Mouse (Mus musculus) stomach, embryonic 14.5 days (tissue): ENCODE data around the gene Fhad1. TPM values are rescaled to one million over a fixed set of nuclear protein-coding genes. Genes with fewer than 3 reads are reported as not detected.

ENCODE experiments used
- ATAC-seq: fragments of 200-750 bp; cut with Nextera tagmentation; 2 replicates; pipeline ENCODE4 v1.8.0; 2017; ENCODE audit warnings: low read depth, moderate TSS enrichment; ENCODE audit not compliant: insufficient number of reproducible peaks, insufficient read depth, low FRiP score
- H3K27ac ChIP-seq: fragments of 300-500 bp; sonication (generic); 2 replicates; pipeline ENCODE4 v1.5.1; 2014; ENCODE audit warnings: mild to moderate bottlenecking, low read length, moderate library complexity, mixed read lengths
- H3K27me3 ChIP-seq: fragments of 300-500 bp; sonication (generic); 2 replicates; pipeline ENCODE4 v1.6.1; 2014; ENCODE audit warnings: low read length, control low read depth, mixed read lengths; ENCODE audit not compliant: control insufficient read depth, insufficient read depth
- H3K36me3 ChIP-seq: fragments of 300-500 bp; sonication (generic); 2 replicates; pipeline ENCODE4 v1.6.1; 2014; ENCODE audit warnings: mild to moderate bottlenecking, control low read depth, low read length, moderate library complexity, mixed read lengths; ENCODE audit not compliant: control insufficient read depth, insufficient read depth
- H3K4me1 ChIP-seq: fragments of 300-500 bp; sonication (generic); 2 replicates; pipeline ENCODE4 v1.6.1; 2014; ENCODE audit warnings: low read length, control low read depth, mixed read lengths; ENCODE audit not compliant: control insufficient read depth, insufficient read depth
- H3K4me2 ChIP-seq: fragments of 300-500 bp; sonication (generic); replicated peaks from 2 replicates; pipeline ENCODE4 v1.6.1; 2014; ENCODE audit warnings: low read depth, low read length, control low read depth
- H3K4me3 ChIP-seq: fragments of 300-500 bp; sonication (generic); 2 replicates; pipeline ENCODE4 v1.5.1; 2014; ENCODE audit warnings: low read depth, low read length, control low read depth
- H3K9ac ChIP-seq: fragments of 300-500 bp; sonication (generic); replicated peaks from 2 replicates; pipeline ENCODE4 v1.6.1; 2014; ENCODE audit warnings: low read depth, mild to moderate bottlenecking, control low read depth, low read length, moderate library complexity, mixed read lengths
- H3K9me3 ChIP-seq: fragments of 300-500 bp; sonication (generic); 2 replicates; pipeline ENCODE4 v1.6.1; 2016; ENCODE audit warnings: low read depth, low read length, control low read depth; ENCODE audit not compliant: control insufficient read depth
- WGBS: fragments of 180-500 bp; shearing (Covaris S2); extraction: QIAGEN DNeasy Blood & Tissue Kit; methylation state at CpG from one replicate; pipeline ENCODE4 v1.1.7; 2014; 5-methylcytosine and 5-hydroxymethylcytosine counted together
- polyA plus RNA-seq: library from polyadenylated mRNA; unstranded; fragments of >200 nt; fragmentation: Nextera tagmentation; extraction: Ambion mirVana; gene quantifications from 2 replicates; pipeline ENCODE4 v1.2.1, GENCODE M21; 2014

The Fhad1 gene
- polyA plus RNA-seq, 1 experiment from 2014 or later, result 0.78 TPM

DNA sequence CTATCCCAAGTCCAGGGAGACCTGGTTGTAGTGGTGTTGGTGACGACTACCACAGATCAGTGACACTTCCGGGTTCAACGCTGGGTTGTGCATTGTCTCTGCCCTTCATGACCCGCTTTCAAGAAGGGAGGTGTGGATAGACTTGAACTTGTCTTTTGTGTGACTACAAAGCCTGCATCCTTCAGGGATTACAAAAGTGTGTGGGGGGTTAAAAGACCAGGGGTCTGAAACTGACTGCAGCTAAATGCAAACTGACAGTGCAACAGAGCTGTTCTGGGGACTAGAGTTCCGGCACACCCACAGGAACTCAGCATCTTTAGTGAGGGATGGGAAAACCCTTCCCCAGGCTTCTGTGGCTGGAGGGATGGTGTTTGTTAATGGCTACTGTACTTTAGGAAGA, 83.4 kb downstream of the Fhad1 start:
- Histone ChIP-seq H3K9ac (no peak overlapping the region), H3K4me1 (peaks cover 3% of the 10 kb centered on the region; the same call in 1 of the 2 replicates), H3K4me3 (no peak overlapping the region), H3K4me2 (no peak overlapping the region), H3K9me3 (no peaks in the 10 kb centered on the region), H3K27ac (no peak overlapping the region), H3K36me3 (no peaks in the 10 kb centered on the region), H3K27me3 (no peaks in the 10 kb centered on the region)
- no peak for ATAC-seq
- 84% methylated on average over 5 of the region's 5 CpGs for WGBS

DNA sequence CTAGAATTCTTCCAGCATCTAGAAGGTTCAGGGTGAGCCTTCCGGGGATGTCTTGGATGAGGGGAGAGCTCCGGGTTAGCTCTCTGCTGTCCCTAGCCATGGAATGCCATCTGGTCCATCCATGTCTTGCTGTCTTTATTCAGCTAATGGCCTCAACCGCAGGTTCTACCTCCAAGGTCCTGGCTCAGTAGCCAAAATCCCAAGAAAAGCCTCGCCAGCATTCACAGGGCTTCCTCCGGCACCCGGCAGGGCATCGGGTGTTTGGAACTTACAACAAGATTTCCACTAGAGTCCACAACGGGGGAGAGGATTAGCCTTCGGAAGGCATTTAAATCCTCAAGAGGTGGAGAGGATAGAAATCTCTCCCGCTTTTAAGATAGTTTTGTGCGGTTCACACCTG, 84.9 kb downstream of the Fhad1 start:
- no peak for ATAC-seq
- Histone ChIP-seq H3K9ac (no peak overlapping the region), H3K27me3 (no peaks in the 10 kb centered on the region), H3K4me2 (no peak overlapping the region), H3K36me3 (no peaks in the 10 kb centered on the region), H3K9me3 (no peaks in the 10 kb centered on the region), H3K4me3 (no peak overlapping the region), H3K4me1 (peaks cover 6% of the 10 kb centered on the region), H3K27ac (no peak overlapping the region)
- WGBS, result 79% methylated on average over 11 of the region's 11 CpGs

DNA sequence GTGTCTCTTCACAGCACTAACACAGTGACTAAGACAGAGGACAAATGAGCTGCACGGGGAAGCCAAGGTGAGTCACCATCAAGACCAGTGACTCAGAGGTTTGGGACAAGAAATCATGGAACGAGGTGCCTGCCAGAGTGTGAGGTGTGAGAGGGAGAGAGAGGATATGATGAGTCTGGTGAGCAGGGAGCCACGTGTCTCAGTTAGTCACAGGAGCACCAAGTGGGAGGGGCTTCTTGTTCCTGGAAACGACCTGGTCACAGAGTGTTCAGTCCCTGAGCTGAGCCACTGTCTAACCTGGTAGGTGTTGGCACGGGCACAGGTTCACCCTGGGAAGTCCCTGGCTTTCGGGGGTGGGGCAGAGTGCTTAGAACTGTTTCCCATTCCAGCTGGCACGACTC, 86.0 kb downstream of the Fhad1 start:
- no peak overlapping the region for H3K4me2 ChIP-seq
- no peak overlapping the region for H3K9ac ChIP-seq
- no peak overlapping the region for H3K27ac ChIP-seq
- H3K9me3 ChIP-seq, result no peaks in the 10 kb centered on the region
- H3K4me3 ChIP-seq, result no peak overlapping the region
- ATAC-seq, result no peak
- peaks cover 6% of the 10 kb centered on the region for H3K4me1 ChIP-seq
- H3K27me3 ChIP-seq, result no peaks in the 10 kb centered on the region
- WGBS, result 69% methylated on average over 7 of the region's 7 CpGs
- no peaks in the 10 kb centered on the region for H3K36me3 ChIP-seq

DNA sequence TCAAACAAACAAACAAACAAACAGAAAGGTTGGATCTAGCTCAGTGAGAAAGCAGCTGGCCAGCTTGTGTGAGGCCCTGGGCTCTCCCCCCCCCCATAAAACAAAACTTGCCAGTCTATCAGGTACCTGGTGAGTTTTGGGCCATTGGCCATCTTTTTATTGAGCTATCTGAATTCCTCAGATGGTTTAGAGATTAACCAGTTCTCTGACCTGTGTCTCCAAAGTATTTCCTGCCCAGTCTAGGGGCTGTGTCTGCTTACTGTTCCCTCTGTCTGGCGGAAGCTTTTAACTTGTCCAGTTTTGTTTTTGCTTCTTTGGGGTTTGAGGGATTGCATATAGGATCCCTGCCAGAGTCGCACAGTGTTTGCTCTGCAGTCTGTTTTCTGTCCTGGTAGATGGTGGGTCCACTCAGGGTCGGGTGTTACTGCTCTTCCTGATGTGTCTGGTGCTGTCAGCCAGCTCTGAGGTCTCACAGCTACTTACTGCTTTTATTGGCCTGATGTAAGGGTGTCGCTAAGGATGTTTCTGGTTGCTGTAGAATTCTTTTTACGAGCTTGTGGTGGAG, 89.0 kb downstream of the Fhad1 start:
- Histone ChIP-seq H3K9ac (no peak overlapping the region), H3K4me2 (no peak overlapping the region), H3K27ac (peak overlapping the region; percentile 63; the same call in 1 of the 2 replicates), H3K9me3 (no peaks in the 10 kb centered on the region), H3K4me3 (no peak overlapping the region), H3K36me3 (no peaks in the 10 kb centered on the region), H3K4me1 (peaks cover 9% of the 10 kb centered on the region), H3K27me3 (no peaks in the 10 kb centered on the region)
- ATAC-seq, result peak; percentile 76
- WGBS, result 31% methylated on average over 5 of the region's 5 CpGs

DNA sequence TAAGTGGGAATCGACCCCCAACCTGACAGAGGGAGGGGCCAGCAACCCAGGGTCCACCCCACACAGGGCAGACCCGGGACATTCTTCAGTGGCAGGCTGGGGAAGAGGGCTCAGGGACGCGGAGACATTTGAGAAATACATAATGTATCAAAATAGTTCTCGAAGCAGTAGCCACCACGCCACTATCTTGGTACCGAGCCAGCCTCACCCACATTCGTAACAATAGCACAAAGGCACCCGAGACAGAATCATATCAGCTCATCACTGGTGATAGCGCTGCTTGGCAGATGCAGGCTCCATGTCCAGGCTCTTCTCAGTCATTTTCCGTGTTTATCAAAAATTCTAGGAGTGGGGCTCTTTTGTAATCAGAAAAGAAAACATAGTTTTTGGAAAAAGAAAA, 90.9 kb downstream of the Fhad1 start:
- Histone ChIP-seq H3K9me3 (no peaks in the 10 kb centered on the region), H3K27ac (no peak overlapping the region), H3K9ac (no peak overlapping the region), H3K27me3 (no peaks in the 10 kb centered on the region), H3K4me1 (peaks cover 9% of the 10 kb centered on the region), H3K4me2 (no peak overlapping the region), H3K4me3 (no peak overlapping the region), H3K36me3 (no peaks in the 10 kb centered on the region)
- 70% methylated on average over 11 of the region's 11 CpGs for WGBS
- ATAC-seq, result no peak

DNA sequence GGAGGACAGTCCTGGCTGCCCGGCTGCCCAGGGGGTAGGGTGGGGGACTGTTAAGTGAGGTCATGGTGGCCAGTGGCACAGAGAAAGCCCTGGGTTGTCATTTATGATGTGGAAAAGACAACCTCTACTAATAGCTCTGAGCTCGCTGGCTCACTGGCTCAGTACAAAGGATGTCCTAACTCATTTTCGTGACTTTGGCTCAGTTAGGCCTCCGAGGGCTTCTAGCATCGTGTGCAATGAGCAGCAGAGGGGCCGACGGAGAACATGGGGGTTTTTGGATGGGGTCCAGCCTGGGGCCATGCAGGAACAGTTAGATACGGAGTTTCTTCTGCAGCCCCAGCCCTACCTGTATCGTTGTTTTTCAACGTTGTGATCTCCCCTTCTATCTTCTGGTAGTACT, 94.5 kb downstream of the Fhad1 start:
- Histone ChIP-seq H3K27ac (no peak overlapping the region), H3K4me2 (no peak overlapping the region), H3K27me3 (no peaks in the 10 kb centered on the region), H3K9me3 (no peaks in the 10 kb centered on the region), H3K4me3 (no peak overlapping the region), H3K4me1 (peaks cover 10% of the 10 kb centered on the region), H3K9ac (no peak overlapping the region), H3K36me3 (no peaks in the 10 kb centered on the region)
- 84% methylated on average over 10 of the region's 10 CpGs for WGBS
- no peak for ATAC-seq

DNA sequence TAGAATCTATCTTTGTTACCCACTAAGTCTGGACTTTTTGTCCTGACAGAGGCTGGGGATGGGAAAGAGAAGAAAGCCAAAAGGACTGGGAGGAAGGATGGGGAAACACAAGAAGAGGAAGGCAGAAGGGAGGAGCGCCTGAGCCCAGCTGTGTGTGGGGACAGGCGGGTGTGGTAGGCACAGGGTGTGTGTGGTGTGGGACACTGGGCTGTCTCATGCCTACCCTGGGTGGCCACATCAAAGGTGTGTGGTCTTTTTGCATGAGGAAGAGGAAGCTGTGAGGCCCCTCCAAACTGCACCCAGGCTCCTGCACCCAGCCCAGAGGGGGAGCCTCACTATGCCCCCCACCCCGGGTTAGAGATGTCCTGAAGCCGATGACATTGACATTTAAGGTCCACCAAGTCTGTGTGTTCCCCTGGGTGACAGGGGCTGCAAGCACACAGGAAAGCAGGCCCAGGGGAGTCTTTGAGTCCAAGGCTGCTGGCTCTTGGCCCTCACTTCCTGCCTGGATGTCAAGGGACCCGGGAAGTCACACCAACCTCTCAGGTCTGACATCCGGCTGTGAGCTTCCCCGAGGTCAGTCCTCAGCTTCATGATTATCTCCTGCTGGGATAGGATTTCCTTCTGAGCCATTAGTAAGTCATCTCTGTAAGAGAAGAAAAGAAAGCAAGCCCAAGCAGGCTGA, 97.0 kb downstream of the Fhad1 start:
- H3K4me1 ChIP-seq, result peaks cover 20% of the 10 kb centered on the region
- H3K4me3 ChIP-seq, result no peak overlapping the region
- WGBS, result 59% methylated on average over 7 of the region's 7 CpGs
- no peaks in the 10 kb centered on the region for H3K36me3 ChIP-seq
- H3K4me2 ChIP-seq, result no peak overlapping the region
- no peaks in the 10 kb centered on the region for H3K9me3 ChIP-seq
- no peaks in the 10 kb centered on the region for H3K27me3 ChIP-seq
- H3K9ac ChIP-seq, result no peak overlapping the region
- no peak for ATAC-seq
- H3K27ac ChIP-seq, result no peak overlapping the region

DNA sequence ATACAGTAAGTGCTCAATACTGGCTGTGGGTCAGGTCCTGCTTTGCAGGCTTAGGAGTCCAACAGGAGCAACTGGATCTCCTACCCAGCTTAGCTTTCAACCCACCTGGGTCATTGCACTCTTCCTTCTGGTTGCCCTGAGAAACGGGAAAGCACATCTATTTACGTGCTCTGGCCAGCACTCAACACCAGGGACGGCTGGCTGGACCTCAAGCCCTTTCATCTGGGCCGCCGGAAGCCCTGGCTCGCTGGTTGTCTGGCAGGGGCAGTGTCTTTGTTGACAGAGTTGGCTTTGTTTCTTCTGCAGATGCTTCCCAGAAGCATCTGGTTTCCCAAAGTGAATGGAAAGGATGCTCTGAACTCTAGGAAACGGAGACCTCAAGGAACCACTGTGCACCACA, 100.8 kb downstream of the Fhad1 start:
- H3K4me1 ChIP-seq, result peaks cover 14% of the 10 kb centered on the region; the same call in 1 of the 2 replicates
- H3K36me3 ChIP-seq, result no peaks in the 10 kb centered on the region
- no peak overlapping the region for H3K4me3 ChIP-seq
- H3K9ac ChIP-seq, result no peak overlapping the region
- H3K27me3 ChIP-seq, result no peaks in the 10 kb centered on the region
- H3K4me2 ChIP-seq, result no peak overlapping the region
- 0 out of 2 replicates have a peak overlapping the region, but pooled peaks have one; percentile 35 for H3K27ac ChIP-seq
- H3K9me3 ChIP-seq, result no peaks in the 10 kb centered on the region
- 46% methylated on average over 7 of the region's 7 CpGs for WGBS
- no peak for ATAC-seq
